Mouse (Mus musculus) lung, embryonic 15.5 days (tissue): Measurements from ENCODE around the gene Krtap9-3. TPM values are rescaled to one million over a fixed set of nuclear protein-coding genes. Genes with fewer than 3 reads are reported as not detected.

ENCODE experiments used
- ATAC-seq: fragments of 200-750 bp; cut with Nextera tagmentation; 2 replicates; pipeline ENCODE4 v1.8.0; 2017; ENCODE audit warnings: moderate number of reproducible peaks, borderline replicate concordance; ENCODE audit not compliant: low FRiP score, low TSS enrichment; ENCODE audit errors: extremely low read depth
- H3K27ac ChIP-seq: fragments of 300-500 bp; sonication (generic); 2 replicates; pipeline ENCODE4 v1.5.1; 2015; ENCODE audit warnings: moderate library complexity, mild to moderate bottlenecking, inconsistent platforms
- H3K27me3 ChIP-seq: fragments of 300-500 bp; sonication (generic); 2 replicates; pipeline ENCODE4 v1.6.1; 2015; ENCODE audit warnings: inconsistent platforms
- H3K36me3 ChIP-seq: fragments of 300-500 bp; sonication (generic); 2 replicates; pipeline ENCODE4 v1.6.1; 2015; ENCODE audit warnings: inconsistent platforms
- H3K4me1 ChIP-seq: fragments of 300-500 bp; sonication (generic); 2 replicates; pipeline ENCODE4 v1.6.1; 2015; ENCODE audit warnings: inconsistent platforms
- H3K4me2 ChIP-seq: fragments of 300-500 bp; sonication (generic); 2 replicates; pipeline ENCODE4 v1.6.1; 2015; ENCODE audit warnings: inconsistent platforms, mild to moderate bottlenecking, moderate library complexity
- H3K4me3 ChIP-seq: fragments of 300-500 bp; sonication (generic); 2 replicates; pipeline ENCODE4 v1.5.1; 2015; ENCODE audit warnings: mild to moderate bottlenecking, inconsistent platforms
- H3K9ac ChIP-seq: fragments of 300-500 bp; sonication (generic); 2 replicates; pipeline ENCODE4 v1.6.1; 2015; ENCODE audit warnings: inconsistent platforms
- H3K9me3 ChIP-seq: fragments of 300-500 bp; sonication (generic); 2 replicates; pipeline ENCODE4 v1.6.1; 2016; ENCODE audit warnings: inconsistent platforms
- WGBS: fragments of 180-500 bp; shearing (Covaris S2); methylation state at CpG from one replicate; pipeline ENCODE4 v1.1.7; 2015; 5-methylcytosine and 5-hydroxymethylcytosine counted together
- polyA plus RNA-seq: library from polyadenylated mRNA; unstranded; fragments of >200 nt; fragmentation: Nextera tagmentation; extraction: Ambion mirVana; gene quantifications from 2 replicates; pipeline ENCODE4 v1.2.1, GENCODE M21; 2015

Gene Krtap9-3
- polyA plus RNA-seq, 1 experiment from 2014 or later, result not detected

DNA sequence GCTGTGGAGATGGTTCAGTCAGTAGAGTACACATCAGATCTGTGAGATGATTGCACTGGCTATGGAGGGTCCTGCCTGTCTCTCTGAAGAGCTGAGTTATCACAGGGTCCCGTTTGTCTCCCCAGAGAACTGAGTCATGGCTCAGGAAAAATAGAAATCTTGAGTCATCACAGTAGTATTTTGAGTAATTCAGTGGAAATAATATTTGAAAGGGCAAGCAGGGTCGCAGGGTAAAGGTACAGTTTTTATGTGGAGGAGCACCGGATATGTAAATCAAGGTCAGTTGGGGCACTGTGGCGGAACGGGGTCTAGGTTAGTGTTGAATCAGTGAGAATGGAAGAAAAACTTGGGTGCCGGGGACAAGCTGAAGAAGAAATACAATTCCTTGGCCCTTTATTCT, 35.3 kb downstream of the Krtap9-3 start:
- H3K27ac ChIP-seq, result no peak overlapping the region
- H3K9ac ChIP-seq, result no peak overlapping the region
- WGBS, result 83% methylated on average over 6 of the region's 6 CpGs

DNA sequence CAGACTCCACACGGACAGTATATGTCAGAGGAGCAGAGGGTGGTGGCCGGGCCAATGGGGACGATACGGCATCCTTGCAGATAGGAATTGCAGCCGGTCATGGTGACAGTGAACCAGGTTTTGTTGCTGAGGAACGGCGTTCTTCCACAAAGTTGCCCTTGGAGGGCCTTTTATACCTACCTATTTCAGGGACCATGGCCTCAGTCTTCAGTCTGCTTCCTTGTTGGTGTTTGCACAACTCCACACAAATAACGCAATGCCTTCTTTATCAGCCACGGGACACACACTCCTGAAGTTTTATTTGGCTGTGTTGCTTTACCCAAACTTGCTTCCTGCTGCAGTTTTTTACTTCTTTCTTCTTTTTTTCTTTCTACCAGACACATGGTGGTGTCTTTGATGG, 38.5 kb downstream of the Krtap9-3 start, which contains the start of gene Gm11939:
Gene Gm11939, minus strand, starts transcription at position 101 of the 400 bp plus-strand sequence.
- no peak within 1 kb of the TSS for H3K4me2 ChIP-seq
- H3K27ac ChIP-seq, result no peak within 1 kb of the TSS
- no peak within 1 kb of the TSS for H3K4me3 ChIP-seq
- no peaks in the 10 kb centered on the region for H3K4me1 ChIP-seq
- no peaks in the 10 kb centered on the region for H3K9me3 ChIP-seq
- no peak within 1 kb of the TSS for H3K9ac ChIP-seq
- H3K27me3 ChIP-seq, result no peaks in the 10 kb centered on the region
- WGBS, result 79% methylated on average over 9 of the region's 9 CpGs
- no peak for ATAC-seq
- H3K36me3 ChIP-seq, result no peaks in the 10 kb centered on the region

More for the DNA sequence above, 35.3 kb downstream of the Krtap9-3 start:
- H3K4me2 ChIP-seq, result no peak overlapping the region
- no peak overlapping the region for H3K4me3 ChIP-seq
- no peaks in the 10 kb centered on the region for H3K27me3 ChIP-seq
- ATAC-seq, result no peak
- H3K4me1 ChIP-seq, result no peaks in the 10 kb centered on the region
- no peaks in the 10 kb centered on the region for H3K9me3 ChIP-seq
- H3K36me3 ChIP-seq, result no peaks in the 10 kb centered on the region

DNA sequence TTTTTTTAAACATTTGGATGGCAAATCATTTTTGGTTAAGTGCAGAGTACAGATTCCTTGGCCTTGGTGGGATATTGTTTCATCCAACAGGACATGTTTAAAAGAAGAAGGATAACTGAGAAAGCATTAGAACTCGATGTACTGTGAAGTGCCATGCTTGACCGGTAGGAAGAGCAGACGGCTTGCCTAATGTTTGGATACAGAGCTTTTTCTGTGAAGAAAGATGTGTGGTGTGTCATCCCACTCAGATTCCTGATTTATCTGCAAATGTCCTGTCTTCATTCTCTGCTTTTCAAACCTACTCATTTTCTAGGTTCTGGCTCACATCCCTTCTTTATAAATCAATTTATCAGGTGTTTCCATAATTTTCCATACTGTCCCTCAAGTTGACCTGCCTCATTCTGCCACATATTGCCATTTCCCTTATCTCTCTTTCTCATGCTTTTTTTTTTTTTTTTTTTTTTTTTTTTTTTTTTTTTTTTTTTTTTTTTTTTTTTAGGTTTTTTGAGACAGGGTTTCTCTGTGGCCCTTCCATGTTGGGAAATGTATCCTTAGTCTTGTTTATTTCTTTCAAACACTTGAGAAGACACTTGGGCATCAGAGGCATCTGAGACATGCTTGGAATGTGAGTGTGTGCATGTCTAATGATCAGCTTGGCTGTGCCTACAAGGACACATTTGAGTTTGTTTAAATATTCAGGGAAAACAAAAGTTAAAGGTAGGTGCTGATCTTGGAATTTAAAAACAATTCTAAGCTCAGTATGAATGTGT, 39.7 kb downstream of the Krtap9-3 start:
- H3K4me1 ChIP-seq, result no peaks in the 10 kb centered on the region
- no peak for ATAC-seq
- no peaks in the 10 kb centered on the region for H3K9me3 ChIP-seq
- H3K4me2 ChIP-seq, result no peak overlapping the region
- H3K27me3 ChIP-seq, result no peaks in the 10 kb centered on the region
- H3K36me3 ChIP-seq, result no peaks in the 10 kb centered on the region
- 49% methylated on average over 3 of the region's 3 CpGs for WGBS
- H3K27ac ChIP-seq, result no peak overlapping the region
- H3K4me3 ChIP-seq, result no peak overlapping the region
- H3K9ac ChIP-seq, result no peak overlapping the region

DNA sequence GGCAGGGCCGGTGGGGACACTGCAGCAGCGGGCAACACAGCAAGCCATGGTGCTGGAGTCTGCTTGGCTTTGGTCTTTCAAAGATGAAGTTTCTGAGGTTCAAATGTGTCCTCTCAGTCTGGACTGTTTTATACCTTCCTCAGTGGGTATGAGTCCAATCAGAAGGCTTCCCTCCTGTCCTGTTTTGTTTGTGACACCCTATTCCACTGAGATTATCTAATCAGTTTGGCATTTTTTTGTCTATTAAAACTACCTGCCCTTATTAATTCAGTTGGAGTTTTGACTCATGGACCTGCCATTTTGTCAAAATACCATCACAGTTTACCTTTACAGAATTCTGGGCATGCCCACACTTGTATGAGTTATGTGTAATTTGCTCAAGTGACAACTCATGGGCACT, 41.2 kb downstream of the Krtap9-3 start, which contains the start of gene Krtap3-2:
Gene Krtap3-2, minus strand, starts transcription at position 101 of the 400 bp plus-strand sequence.
- H3K4me2 ChIP-seq, result no peak within 1 kb of the TSS
- no peaks in the 10 kb centered on the region for H3K27me3 ChIP-seq
- 73% methylated on average over 2 of the region's 2 CpGs for WGBS
- ATAC-seq, result no peak
- H3K9ac ChIP-seq, result no peak within 1 kb of the TSS
- no peaks in the 10 kb centered on the region for H3K36me3 ChIP-seq
- no peaks in the 10 kb centered on the region for H3K9me3 ChIP-seq
- H3K4me3 ChIP-seq, result no peak within 1 kb of the TSS
- no peak within 1 kb of the TSS for H3K27ac ChIP-seq
- H3K4me1 ChIP-seq, result no peaks in the 10 kb centered on the region

DNA sequence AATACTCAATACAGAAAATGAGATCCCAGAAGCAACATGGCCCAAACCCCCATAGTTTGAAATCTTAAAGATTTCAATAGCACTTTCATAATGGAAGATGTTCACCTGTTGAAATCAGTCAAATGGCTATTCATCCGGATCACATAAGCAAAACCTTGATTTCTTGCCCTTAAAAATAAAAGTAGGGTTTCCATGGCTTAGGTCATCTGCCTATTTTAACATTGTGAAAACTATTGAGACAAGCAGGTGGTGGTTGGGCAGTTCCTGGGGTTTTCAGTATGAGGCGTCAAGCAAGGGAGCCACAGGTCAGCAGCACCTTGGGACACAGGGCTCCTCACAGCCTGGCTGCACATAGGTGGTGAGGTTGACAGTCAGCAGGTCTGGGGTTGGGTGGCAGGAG, 41.7 kb downstream of the Krtap9-3 start:
- 82% methylated on average over 2 of the region's 2 CpGs for WGBS
- no peak overlapping the region for H3K9ac ChIP-seq
- no peak for ATAC-seq
- no peaks in the 10 kb centered on the region for H3K27me3 ChIP-seq
- H3K4me2 ChIP-seq, result no peak overlapping the region
- no peaks in the 10 kb centered on the region for H3K36me3 ChIP-seq
- H3K27ac ChIP-seq, result no peak overlapping the region
- no peak overlapping the region for H3K4me3 ChIP-seq
- H3K4me1 ChIP-seq, result no peaks in the 10 kb centered on the region
- H3K9me3 ChIP-seq, result no peaks in the 10 kb centered on the region

DNA sequence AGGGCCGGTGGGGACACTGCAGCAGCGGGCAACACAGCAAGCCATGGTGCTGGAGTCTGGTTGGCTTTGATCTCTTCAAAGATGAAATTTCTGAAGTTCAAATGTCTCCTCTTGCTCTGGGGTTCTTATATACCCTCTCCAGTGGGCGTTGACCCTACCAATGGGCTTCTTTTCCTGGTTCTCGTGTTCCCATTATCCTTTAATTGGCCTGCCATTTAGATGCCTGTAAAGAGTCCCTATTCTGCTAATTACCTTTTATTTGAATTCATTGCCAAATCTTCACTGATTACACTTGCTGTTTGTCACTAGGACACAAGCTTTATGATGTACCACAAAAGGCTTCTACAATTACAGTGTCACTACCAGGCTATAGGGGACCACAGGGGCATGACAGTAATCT, 47.1 kb downstream of the Krtap9-3 start, which contains the start of gene Krtap3-3:
Gene Krtap3-3, minus strand, starts transcription at position 101 of the 400 bp plus-strand sequence.
- no peak within 1 kb of the TSS for H3K4me3 ChIP-seq
- H3K27ac ChIP-seq, result no peak within 1 kb of the TSS
- H3K9ac ChIP-seq, result no peak within 1 kb of the TSS
- no peak for ATAC-seq
- H3K27me3 ChIP-seq, result no peaks in the 10 kb centered on the region
- WGBS, result 59% methylated on average over 4 of the region's 4 CpGs
- H3K4me2 ChIP-seq, result no peak within 1 kb of the TSS
- no peaks in the 10 kb centered on the region for H3K4me1 ChIP-seq
- no peaks in the 10 kb centered on the region for H3K36me3 ChIP-seq
- H3K9me3 ChIP-seq, result no peaks in the 10 kb centered on the region

DNA sequence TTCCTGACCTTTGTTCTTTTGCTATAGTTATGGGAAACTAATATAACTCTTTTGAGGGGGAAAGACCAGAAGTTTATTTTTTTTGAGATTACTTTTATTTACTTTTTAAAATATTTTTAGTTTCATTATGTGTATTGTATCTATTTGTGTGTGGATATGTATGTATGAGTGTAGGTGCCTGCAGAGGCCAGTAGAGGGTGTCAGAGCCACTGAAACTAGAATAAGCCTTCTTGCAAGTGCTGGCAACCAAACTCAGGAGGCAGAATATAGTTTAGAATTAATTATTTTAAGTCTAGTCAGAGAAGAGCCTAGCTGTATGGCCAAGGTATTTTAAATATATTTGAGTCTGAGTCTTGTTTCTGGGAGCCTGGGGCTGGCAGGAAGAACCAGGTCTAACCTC, 50.0 kb downstream of the Krtap9-3 start:
- Histone ChIP-seq H3K36me3 (no peaks in the 10 kb centered on the region), H3K9me3 (no peaks in the 10 kb centered on the region), H3K27me3 (no peaks in the 10 kb centered on the region), H3K9ac (no peak overlapping the region), H3K4me1 (no peaks in the 10 kb centered on the region), H3K4me3 (no peak overlapping the region), H3K27ac (no peak overlapping the region), H3K4me2 (no peak overlapping the region)
- no peak for ATAC-seq

Other genes with a start within 250 kb of the Krtap9-3 start
- gene Krt27, start 247.0 kb downstream of the Krtap9-3 start, polyA plus RNA-seq, result not detected in 2 replicates
- 0.15 and 0.25 TPM in 2 replicates for gene Krt28, start 223.2 kb downstream of the Krtap9-3 start, polyA plus RNA-seq
- 20.4 and 20.9 TPM in 2 replicates for gene Krt10, start 208.7 kb downstream of the Krtap9-3 start, polyA plus RNA-seq
- 0.07 TPM in 1 of 2 replicates, not detected in the other for gene Krt12, start 175.8 kb downstream of the Krtap9-3 start, polyA plus RNA-seq
- 0.29 and 0.39 TPM in 2 replicates for gene Krt20, start 160.0 kb downstream of the Krtap9-3 start, polyA plus RNA-seq
- 3.9 and 5.1 TPM in 2 replicates for gene Krt23, start 105.0 kb downstream of the Krtap9-3 start, polyA plus RNA-seq
- not detected in 2 replicates for gene Krt39, start 76.8 kb downstream of the Krtap9-3 start, polyA plus RNA-seq
- not detected in 2 replicates for gene Krt40, start 54.9 kb downstream of the Krtap9-3 start, polyA plus RNA-seq
- not detected in 2 replicates for gene Krtap3-3, start 47.2 kb downstream of the Krtap9-3 start, polyA plus RNA-seq
- gene Krtap3-2, start 41.3 kb downstream of the Krtap9-3 start, polyA plus RNA-seq, result not detected in 2 replicates
- gene Gm11939, start 38.6 kb downstream of the Krtap9-3 start, polyA plus RNA-seq, result not detected in 2 replicates
- not detected in 2 replicates for gene Krtap3-1, start 31.5 kb downstream of the Krtap9-3 start, polyA plus RNA-seq
- not detected in 2 replicates for gene Krtap1-5, start 17.1 kb downstream of the Krtap9-3 start, polyA plus RNA-seq
- gene Krtap1-4, start 14.5 kb downstream of the Krtap9-3 start, polyA plus RNA-seq, result not detected in 2 replicates
- gene Krtap1-3, start 6.8 kb downstream of the Krtap9-3 start, polyA plus RNA-seq, result not detected in 2 replicates
- gene Gm11938, start 5.2 kb upstream of the Krtap9-3 start, polyA plus RNA-seq, result not detected in 2 replicates
- not detected in 2 replicates for gene Gm11937, start 12.1 kb upstream of the Krtap9-3 start, polyA plus RNA-seq
- not detected in 2 replicates for gene Krtap2-4, start 16.7 kb upstream of the Krtap9-3 start, polyA plus RNA-seq
- not detected in 2 replicates for gene Gm11562, start 22.3 kb upstream of the Krtap9-3 start, polyA plus RNA-seq
- gene Krtap4-1, start 30.1 kb upstream of the Krtap9-3 start, polyA plus RNA-seq, result not detected in 2 replicates
- gene Krtap4-2, start 37.0 kb upstream of the Krtap9-3 start, polyA plus RNA-seq, result not detected in 2 replicates
- not detected in 2 replicates for gene Krtap4-7, start 46.0 kb upstream of the Krtap9-3 start, polyA plus RNA-seq
- not detected in 2 replicates for gene Gm11555, start 52.1 kb upstream of the Krtap9-3 start, polyA plus RNA-seq
- not detected in 2 replicates for gene Gm11563, start 60.9 kb upstream of the Krtap9-3 start, polyA plus RNA-seq
- not detected in 2 replicates for gene Krtap4-6, start 67.9 kb upstream of the Krtap9-3 start, polyA plus RNA-seq
- not detected in 2 replicates for gene Gm14190, start 92.6 kb upstream of the Krtap9-3 start, polyA plus RNA-seq
- not detected in 2 replicates for gene Gm14180, start 136.2 kb upstream of the Krtap9-3 start, polyA plus RNA-seq
- not detected in 2 replicates for gene Gm11595, start 174.8 kb upstream of the Krtap9-3 start, polyA plus RNA-seq
- gene Krtap4-8, start 182.6 kb upstream of the Krtap9-3 start, polyA plus RNA-seq, result not detected in 2 replicates
- gene Krtap4-9, start 187.1 kb upstream of the Krtap9-3 start, polyA plus RNA-seq, result not detected in 2 replicates
- not detected in 2 replicates for gene Gm11596, start 195.4 kb upstream of the Krtap9-3 start, polyA plus RNA-seq
- not detected in 2 replicates for gene Gm11569, start 200.8 kb upstream of the Krtap9-3 start, polyA plus RNA-seq
- gene Gm11554, start 206.3 kb upstream of the Krtap9-3 start, polyA plus RNA-seq, result not detected in 2 replicates
- not detected in 2 replicates for gene Krtap4-13, start 211.8 kb upstream of the Krtap9-3 start, polyA plus RNA-seq
- not detected in 2 replicates for gene Gm11564, start 217.6 kb upstream of the Krtap9-3 start, polyA plus RNA-seq
- not detected in 2 replicates for gene 2300003K06Rik, start 240.0 kb upstream of the Krtap9-3 start, polyA plus RNA-seq